Mouse (Mus musculus) heart, adult 2 months (tissue): ENCODE results near the gene Dlx1. TPM values are rescaled to one million over a fixed set of nuclear protein-coding genes. Genes with fewer than 3 reads are reported as not detected.

Experiments used
- DNase-seq, 2 experiments: peaks; one replicate each; pipeline ENCODE4 v3.0.0; 2021
- H3K27ac ChIP-seq: fragments of 200-600 bp; 2 replicates; pipeline ENCODE4 v1.8.1; 2022
- H3K27me3 ChIP-seq: fragments of 200-500 bp; 2 replicates; pipeline ENCODE4 v1.6.1; 2012; ENCODE audit warnings: mild to moderate bottlenecking, low read length, inconsistent platforms, mixed read lengths; ENCODE audit not compliant: control insufficient read depth, insufficient read depth
- H3K36me3 ChIP-seq: fragments of 200-500 bp; 2 replicates; pipeline ENCODE4 v1.6.1; 2012; ENCODE audit warnings: low read length, inconsistent platforms; ENCODE audit not compliant: control insufficient read depth, insufficient read depth
- H3K4me1 ChIP-seq: fragments of 200-500 bp; 2 replicates; pipeline ENCODE4 v1.6.1; 2011; ENCODE audit warnings: low read length; ENCODE audit not compliant: control insufficient read depth, insufficient read depth
- H3K4me3 ChIP-seq: fragments of 200-600 bp; 2 replicates; pipeline ENCODE4 v1.8.1; 2022
- H3K79me2 ChIP-seq: fragments of 200-500 bp; replicated peaks from 2 replicates; pipeline ENCODE4 v1.6.1; 2012; ENCODE audit warnings: mild to moderate bottlenecking, inconsistent platforms, low read length, moderate library complexity, mixed read lengths; ENCODE audit not compliant: control insufficient read depth, insufficient read depth
- H3K9ac ChIP-seq: fragments of 200-500 bp; 2 replicates; pipeline ENCODE4 v1.6.1; 2012; ENCODE audit warnings: low read depth, mild to moderate bottlenecking, control low read depth, inconsistent platforms, low read length, mixed read lengths
- CTCF ChIP-seq: fragments of 200-600 bp; IDR thresholded peaks from 2 replicates; pipeline ENCODE4 v1.8.1; 2022; ENCODE audit warnings: antibody characterized with exemption, mild to moderate bottlenecking, moderate library complexity
- EP300 ChIP-seq: fragments of 200-500 bp; IDR thresholded peaks from 2 replicates; pipeline ENCODE4 v1.6.1; 2011; ENCODE audit warnings: low read depth, low read length, control low read depth; ENCODE audit not compliant: insufficient read depth
- POLR2A ChIP-seq: fragments of 200-500 bp; IDR thresholded peaks from 2 replicates; pipeline ENCODE4 v1.6.1; 2011; ENCODE audit warnings: mild to moderate bottlenecking, low read depth, low read length, control low read depth; ENCODE audit not compliant: insufficient read depth
- WGBS: fragments of 180-500 bp; shearing (Covaris S2); methylation state at CpG from one replicate; pipeline ENCODE4 v1.1.7; 2018; 5-methylcytosine and 5-hydroxymethylcytosine counted together
- intact Hi-C: fragments of 180-260 bp; cut with DNase I; formaldehyde crosslinking; loops from one replicate; pipeline ENCODE4 v1.15.1; 2025
- polyA plus RNA-seq: library from polyadenylated mRNA; depleted of rRNA; stranded (reverse); fragments of >200 nt; gene quantifications from 2 replicates; pipeline ENCODE4 v1.2.3, GENCODE M21; 2012
- total RNA-seq, 2 experiments: library from RNA; stranded (reverse); gene quantifications; 2 replicates each; pipeline ENCODE4 v1.2.3; 2021

The Dlx1 gene
- total and polyA plus RNA-seq, 3 experiments: 0.14 to 0.39 (median 0.23) TPM

- peaks cover 51% of the 10 kb centered on the region for H3K27me3 ChIP-seq
- peaks cover 1% of the 10 kb centered on the region; the same call in 1 of the 2 replicates for H3K4me1 ChIP-seq
- H3K9ac ChIP-seq: no peak overlapping the region
- no peaks in the 10 kb centered on the region for H3K36me3 ChIP-seq
- no peak for TF ChIP-seq POLR2A
- TF ChIP-seq CTCF: no peak
- TF ChIP-seq EP300: no peak
- peak in 1 of 2 experiments; percentile 44 for DNase-seq
- no peaks in the 10 kb centered on the region for H3K79me2 ChIP-seq
- H3K27ac ChIP-seq: no peak overlapping the region
- intact Hi-C loops: loop anchor here (2.0 kb wide), 1 partner anchor 15 kb away; the partner anchor contains the start of gene Dlx1
- 8% methylated on average over 20 of the region's 20 CpGs for WGBS
- no peak overlapping the region for H3K4me3 ChIP-seq
Measured at GRCm38 (mm10) chr2:71543948-71544347, 16.0 kb downstream of the Dlx1 start.

GRCm38 (mm10) chr2:71544391-71545285 lies 16.7 kb downstream of the Dlx1 start:
- 6% methylated on average over 61 of the region's 61 CpGs for WGBS
- intact Hi-C loops: loop anchor here (1.0 to 5.0 kb wide), 3 partner anchors 12 to 1733 kb away; partner anchors contain the start of gene Dlx1
- TF ChIP-seq EP300 (no peak), POLR2A (no peak), CTCF (no peak)
- Histone ChIP-seq H3K4me3 (no peak overlapping the region), H3K4me1 (peaks cover 1% of the 10 kb centered on the region; the same call in 1 of the 2 replicates), H3K9ac (no peak overlapping the region), H3K79me2 (no peaks in the 10 kb centered on the region), H3K27ac (no peak overlapping the region), H3K27me3 (peaks cover 48% of the 10 kb centered on the region), H3K36me3 (no peaks in the 10 kb centered on the region)
- DNase-seq: peak; percentile 34 to 56

GRCm38 (mm10) chr2:71545401-71545881 lies 17.5 kb downstream of the Dlx1 start:
- Histone ChIP-seq H3K36me3 (no peaks in the 10 kb centered on the region), H3K9ac (no peak overlapping the region)
- 4% methylated on average over 32 of the region's 32 CpGs for WGBS

GRCm38 (mm10) chr2:71545882-71546639 lies 18.1 kb downstream of the Dlx1 start:
- DNase-seq: peak; percentile 37 to 65
- H3K36me3 ChIP-seq: no peaks in the 10 kb centered on the region
- H3K4me1 ChIP-seq: peaks cover 1% of the 10 kb centered on the region; the same call in 1 of the 2 replicates
- TF ChIP-seq POLR2A (no peak), EP300 (no peak), CTCF (no peak)
- WGBS: 1% methylated on average over 59 of the region's 59 CpGs
- no peak overlapping the region for H3K27ac ChIP-seq
- intact Hi-C loops: loop anchor here (1.0 to 5.0 kb wide), 4 partner anchors 14 to 1731 kb away; partner anchors contain the start of gene Dlx1
- H3K9ac ChIP-seq: no peak overlapping the region
- no peaks in the 10 kb centered on the region for H3K79me2 ChIP-seq
- H3K4me3 ChIP-seq: peak overlapping the region; percentile 33; the same call in 1 of the 2 replicates
- H3K27me3 ChIP-seq: peaks cover 44% of the 10 kb centered on the region

More at GRCm38 (mm10) chr2:71545401-71545881, 17.5 kb downstream of the Dlx1 start:
- H3K79me2 ChIP-seq: no peaks in the 10 kb centered on the region
- peak overlapping the region; percentile 33; the same call in 1 of the 2 replicates for H3K4me3 ChIP-seq
- DNase-seq: peak in 1 of 2 experiments; percentile 34
- H3K27ac ChIP-seq: no peak overlapping the region
- intact Hi-C loops: loop anchor here (1.0 to 5.0 kb wide), 3 partner anchors 13 to 1732 kb away; partner anchors contain the start of gene Dlx1
- H3K27me3 ChIP-seq: peaks cover 48% of the 10 kb centered on the region
- H3K4me1 ChIP-seq: peaks cover 1% of the 10 kb centered on the region; the same call in 1 of the 2 replicates
- no peak for TF ChIP-seq EP300
- no peak for TF ChIP-seq CTCF
- no peak for TF ChIP-seq POLR2A

GRCm38 (mm10) chr2:71546640-71547071 lies 18.7 kb downstream of the Dlx1 start, which contains the start of gene Dlx2:
Gene Dlx2 (minus strand): TSS chr2:71546754.
- DNase-seq: no peak
- peaks cover 1% of the 10 kb centered on the region; the same call in 1 of the 2 replicates for H3K4me1 ChIP-seq
- 2% methylated on average over 37 of the region's 37 CpGs for WGBS
- peak within 1 kb of the TSS; percentile 33; the same call in 1 of the 2 replicates for H3K4me3 ChIP-seq
- TF ChIP-seq POLR2A (no peak), CTCF (no peak), EP300 (no peak)
- no peaks in the 10 kb centered on the region for H3K36me3 ChIP-seq
- intact Hi-C loops: loop anchor here (2.0 to 5.0 kb wide), 2 partner anchors 392 to 1731 kb away; no protein-coding TSS in a partner anchor
- no peak within 1 kb of the TSS for H3K27ac ChIP-seq
- H3K9ac ChIP-seq: no peak within 1 kb of the TSS
- no peaks in the 10 kb centered on the region for H3K79me2 ChIP-seq
- H3K27me3 ChIP-seq: peaks cover 40% of the 10 kb centered on the region
